Mouse (Mus musculus): ENCODE results near the gene Npr2.

GRCm38 (mm10) chr4:43583421-43583820 is 48.3 kb upstream of the Npr2 start:
- TF ChIP-seq CTCF (IDR thresholded peaks at IDR 0.05; ENCODE audit: borderline replicate concordance, extremely low read depth, insufficient read depth, insufficient read length) (no peak), POLR2A (IDR thresholded peaks at IDR 0.05; ENCODE audit: borderline replicate concordance, extremely low read depth, insufficient read depth, insufficient read length, poor library complexity, severe bottlenecking) (no peak)
